Mouse (Mus musculus) brain, embryonic 18.5 days (tissue): ENCODE results near the gene Rai14.

Experiments used
- DNase-seq: peaks from one replicate; pipeline ENCODE4 v3.0.0-alpha.2; 2012; ENCODE audit warnings: low read depth, low spot score

Gene Rai14

DNA sequence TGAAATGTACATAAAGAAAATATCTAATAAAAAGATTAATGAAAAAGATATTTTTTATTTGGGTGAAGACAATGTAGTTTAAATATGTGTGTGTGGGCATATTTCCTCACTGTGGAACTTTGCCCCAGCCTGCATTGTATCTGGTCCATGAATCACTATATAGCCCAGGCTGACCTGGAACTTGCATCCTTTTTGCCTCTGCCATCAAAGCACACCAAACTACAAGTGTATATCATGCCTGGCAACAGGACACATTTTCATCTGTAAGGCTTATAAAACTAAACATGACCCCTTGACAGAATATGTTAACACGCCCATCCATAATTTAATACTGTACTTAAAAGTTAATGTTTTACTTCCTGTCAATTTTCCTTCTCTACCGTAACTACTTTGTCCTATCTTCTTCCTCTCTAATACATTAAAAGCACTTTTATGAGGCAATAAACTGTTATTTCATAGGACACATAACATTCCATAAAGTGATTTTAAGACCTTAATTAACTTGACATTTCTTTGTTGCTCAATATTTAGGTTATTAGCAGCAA is 61.4 kb downstream of the Rai14 start:
- no peak for DNase-seq

DNA sequence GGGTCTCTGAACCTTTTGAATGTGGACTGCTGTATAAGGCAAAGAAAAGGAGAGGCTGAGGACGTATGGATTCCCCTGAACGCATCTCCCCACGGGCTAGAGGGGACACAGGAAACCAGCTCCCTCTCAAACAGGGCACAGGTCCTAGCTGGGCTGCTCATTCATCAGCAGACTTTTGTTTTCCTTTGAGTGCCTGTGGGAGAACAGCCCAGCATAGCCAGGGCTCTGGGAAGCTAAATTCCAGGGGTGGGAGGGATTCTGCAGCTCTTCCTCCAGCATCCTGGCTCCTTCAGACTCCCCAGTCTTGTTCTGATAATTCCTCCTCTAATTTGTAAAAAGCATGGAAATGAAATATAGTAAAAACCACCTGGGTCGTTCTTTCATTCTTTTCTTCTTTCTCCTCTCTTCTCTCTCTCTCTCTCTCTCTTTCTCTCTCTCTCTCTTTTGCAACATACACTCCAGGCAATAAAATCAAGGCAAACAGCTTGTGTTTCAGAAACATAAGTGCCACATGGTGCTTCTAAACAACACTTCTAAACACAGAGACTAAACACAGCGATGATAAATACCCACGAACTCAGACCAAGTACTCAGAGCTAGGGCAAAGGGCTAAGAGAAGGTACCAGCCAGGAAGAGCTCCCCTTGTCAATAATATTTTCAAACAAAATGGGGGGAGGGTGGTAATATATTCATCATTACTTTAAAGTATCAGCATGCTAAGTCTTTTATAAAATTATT is 65.9 kb downstream of the Rai14 start:
- no peak for DNase-seq

DNA sequence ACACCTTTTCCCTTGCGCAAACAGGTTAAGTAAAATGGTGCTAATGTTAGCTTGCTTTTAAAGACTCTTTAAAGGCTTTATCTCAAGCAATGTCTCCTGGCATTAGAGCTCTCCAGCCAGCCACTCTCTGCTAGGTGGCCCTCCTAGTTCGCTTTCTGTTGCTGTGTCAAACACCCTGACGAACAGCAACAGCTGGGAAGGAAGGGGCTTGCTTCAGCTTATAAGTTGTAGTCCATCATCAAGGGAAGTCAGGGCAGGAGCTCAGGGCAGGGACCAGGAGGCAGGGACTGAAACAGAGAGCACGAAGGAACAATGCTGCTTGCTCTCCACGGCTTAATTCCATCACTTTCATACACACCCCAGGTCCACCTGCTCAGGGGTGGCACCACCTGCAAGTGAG is 68.1 kb downstream of the Rai14 start:
- no peak for DNase-seq

DNA sequence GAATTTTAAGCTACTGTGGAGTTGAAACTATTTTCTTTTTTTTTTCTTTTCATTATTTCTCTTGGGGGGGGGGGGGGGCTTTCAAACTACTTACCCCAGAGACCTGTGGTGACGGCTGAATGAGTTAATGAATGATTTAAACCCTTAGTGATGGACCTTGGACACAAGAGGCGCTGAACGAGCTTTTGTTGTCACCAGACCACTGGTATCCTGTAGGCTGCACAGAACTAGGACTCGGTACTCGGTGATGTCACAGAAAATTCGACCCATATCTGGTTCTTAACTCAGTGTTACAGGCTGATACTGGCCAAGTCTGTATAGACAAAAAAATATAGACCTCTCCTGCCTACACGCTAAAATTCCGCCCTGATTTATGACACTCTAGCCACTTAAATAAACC is 69.3 kb downstream of the Rai14 start:
- DNase-seq: no peak

DNA sequence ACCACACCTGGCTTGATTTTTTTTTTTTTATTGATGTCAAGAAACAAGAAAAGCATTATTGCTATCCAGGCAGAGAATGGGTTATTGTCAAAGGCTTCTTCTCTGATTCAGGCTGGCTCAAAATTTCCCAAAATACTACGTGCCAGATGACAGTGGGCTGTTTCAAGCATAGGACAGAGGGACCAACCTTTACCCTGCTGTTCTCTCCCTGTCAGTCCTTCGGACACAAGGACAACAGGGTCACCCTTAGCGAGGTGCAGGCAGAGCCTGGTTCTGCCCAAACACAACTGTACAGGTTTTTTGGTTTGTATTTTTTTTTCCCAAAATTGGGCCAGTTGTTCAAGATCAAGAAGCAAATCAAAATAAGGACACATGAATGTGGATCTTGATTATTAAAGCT is 70.6 kb downstream of the Rai14 start:
- no peak for DNase-seq

DNA sequence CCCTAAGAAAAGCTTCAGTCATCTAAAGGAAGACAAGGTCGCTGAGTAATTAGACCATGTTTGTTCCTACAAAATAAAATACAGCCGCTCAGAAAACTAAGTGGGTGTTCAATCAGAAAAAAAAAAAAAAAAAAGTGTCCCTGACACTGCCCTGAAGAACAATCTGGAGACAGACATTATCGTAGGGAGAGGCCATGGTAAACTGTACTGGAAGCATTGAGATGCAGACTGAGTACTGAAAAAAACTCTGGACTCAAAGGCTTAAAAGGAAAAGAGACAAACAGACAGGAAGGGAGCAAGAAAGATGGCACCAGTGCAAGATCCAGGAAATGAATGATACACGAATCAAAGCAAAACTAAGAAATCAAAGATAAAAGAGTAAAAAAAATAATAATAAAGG is 71.2 kb downstream of the Rai14 start:
- DNase-seq: no peak

DNA sequence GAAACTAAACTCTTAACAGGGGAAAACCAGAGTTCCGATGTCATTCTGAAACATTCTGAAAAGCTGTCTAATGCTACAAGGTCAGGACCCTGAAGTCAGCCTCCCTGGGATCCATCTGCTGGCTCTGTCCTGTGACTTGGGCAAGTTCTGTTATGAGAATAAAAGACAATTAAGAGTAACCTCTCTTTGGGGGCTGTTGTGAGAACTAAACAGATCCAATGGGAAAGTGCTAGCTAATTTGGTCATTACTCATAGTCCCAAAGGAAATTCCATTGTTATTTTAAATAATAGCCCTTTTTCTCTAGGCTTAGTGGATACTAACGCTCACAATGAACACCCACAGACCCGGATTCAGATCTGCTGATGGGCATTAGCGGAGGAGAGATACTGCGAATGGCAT is 72.0 kb downstream of the Rai14 start:
- DNase-seq: no peak

DNA sequence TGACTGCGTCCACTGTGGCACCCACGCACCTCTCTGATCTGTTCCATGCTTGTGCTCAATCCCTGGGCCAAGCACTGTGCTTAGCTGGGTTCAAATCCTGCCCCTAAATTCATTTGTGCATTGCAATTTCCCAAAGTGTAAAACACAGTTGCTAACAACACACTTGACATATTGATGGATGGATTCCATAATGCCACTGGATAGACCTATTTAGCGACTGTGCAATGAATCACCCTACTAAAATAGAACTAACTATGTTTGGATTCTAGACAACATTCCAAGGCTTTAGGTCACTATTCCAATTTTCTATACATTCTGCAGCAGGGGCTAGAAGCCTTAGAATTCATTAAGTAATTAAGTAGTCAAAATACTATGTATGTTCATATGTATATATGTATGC is 73.7 kb downstream of the Rai14 start:
- DNase-seq: no peak

DNA sequence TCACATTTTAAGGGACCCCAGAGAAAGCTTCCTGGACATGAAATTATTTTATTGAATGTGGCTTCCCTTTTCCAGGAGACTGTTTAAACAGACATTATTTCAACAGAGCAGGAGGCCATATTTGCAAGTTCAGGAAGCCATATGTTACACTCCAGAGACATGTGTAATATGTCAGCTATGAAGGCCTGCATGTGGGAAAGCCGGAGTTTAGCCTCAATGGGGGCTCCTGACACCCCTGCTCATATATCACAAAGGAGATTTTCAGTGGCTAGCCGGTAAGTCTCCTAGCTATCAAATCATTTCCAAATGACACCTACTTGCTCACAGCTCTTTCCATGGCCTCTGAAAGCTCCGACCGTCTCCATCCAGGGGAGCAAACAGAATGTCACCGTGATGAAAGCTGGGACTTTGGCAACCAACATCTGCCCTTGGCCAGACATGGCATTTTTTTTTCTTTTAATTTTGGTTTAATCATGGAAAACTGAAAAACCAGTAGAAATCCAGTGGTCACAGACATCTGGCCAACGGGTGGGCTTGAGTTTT is 77.1 kb downstream of the Rai14 start:
- DNase-seq: no peak

DNA sequence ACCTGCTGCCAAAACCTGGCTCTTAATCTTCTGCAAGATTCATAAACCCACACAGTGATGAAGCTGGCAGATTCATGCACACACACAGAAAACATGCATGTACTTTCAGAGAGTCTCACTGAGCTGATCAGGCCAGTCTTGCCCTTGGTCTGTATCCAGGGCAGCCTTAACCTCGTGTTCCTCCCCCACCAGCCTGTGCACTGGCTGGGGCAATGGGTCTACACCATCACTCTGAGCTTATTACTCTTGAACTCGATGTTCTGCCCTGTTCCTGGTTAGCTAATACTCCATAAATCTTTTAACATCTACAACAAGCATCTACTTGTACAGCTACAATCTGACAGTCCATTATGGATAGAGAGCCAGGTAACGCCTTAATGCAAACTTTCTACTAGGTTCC is 77.6 kb downstream of the Rai14 start:
- DNase-seq: no peak

DNA sequence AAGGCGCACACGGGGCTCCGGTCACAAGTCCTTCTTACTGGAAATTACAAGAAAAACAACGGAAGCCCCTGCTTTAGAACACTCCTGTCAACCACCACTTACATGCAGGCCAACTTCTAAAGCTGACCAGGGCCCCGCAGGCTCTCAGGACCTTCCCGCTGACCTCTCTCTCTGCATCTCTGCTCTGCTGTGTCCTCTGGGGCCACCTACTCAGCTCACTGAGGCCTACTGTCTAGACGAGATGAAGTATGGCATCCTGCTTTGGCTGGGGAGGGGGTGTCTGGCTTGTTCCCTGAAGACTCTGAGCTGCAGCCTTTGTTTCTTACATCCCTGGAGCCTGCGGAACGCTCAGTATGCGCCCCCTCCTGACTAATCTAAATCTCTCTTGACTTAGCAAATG is 79.3 kb downstream of the Rai14 start:
- DNase-seq: no peak

DNA sequence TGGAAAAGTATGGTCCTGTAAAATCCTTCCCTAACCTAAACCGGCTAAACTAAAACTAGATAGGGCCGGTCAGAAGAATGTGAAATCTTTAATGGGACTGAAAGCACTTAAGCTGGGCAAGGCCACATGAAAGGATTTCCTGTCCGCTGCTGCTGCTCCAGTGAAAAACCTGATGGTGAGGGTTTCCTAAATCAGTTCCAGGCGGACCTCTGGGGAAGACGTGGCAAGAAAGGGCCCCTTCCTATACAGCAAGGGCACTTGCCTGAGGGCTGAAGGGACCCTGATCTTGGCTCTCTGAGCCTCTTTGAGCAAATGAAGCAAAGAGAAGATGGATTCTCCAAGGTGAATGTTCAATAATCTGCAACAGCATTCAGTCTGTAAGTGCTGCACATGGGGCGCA is 80.2 kb downstream of the Rai14 start:
- DNase-seq: no peak

DNA sequence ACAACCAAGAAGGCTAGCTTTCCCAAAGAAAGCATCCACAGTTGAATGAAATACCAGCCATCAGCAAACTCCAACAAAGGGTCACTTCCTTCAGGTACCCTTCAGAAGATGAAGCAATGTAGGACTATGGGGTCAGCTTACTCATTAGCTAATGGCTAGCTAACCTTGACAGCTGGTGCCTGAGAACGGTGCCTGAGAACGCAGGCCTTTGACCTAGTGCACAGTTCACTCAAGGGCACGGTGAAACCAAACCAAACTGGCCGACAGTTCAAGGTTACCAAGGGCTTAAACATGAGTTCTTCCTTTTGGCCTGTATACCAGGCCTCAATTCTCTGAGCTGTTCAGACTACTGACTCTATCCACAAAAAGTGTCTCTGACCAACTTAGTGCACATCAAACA is 81.0 kb downstream of the Rai14 start:
- no peak for DNase-seq

DNA sequence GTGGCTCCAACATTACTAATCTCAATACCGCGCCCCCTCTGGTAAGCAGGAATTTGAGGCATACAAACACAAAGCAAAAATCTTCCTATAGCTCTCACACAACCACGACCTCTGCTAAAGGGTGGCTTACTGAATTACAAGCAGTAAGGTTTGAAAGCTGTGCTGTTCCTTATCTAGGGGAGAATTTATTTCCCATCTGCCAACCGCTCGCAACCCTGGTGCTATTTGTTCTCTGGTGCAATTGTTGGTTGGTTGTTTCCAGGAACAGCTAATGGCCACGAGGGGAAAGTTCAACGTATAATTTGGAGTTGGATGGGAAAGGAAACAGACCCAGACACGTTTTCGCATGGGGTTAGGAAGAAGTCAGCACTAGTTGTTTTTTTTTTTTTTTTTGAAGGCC is 81.8 kb downstream of the Rai14 start:
- DNase-seq: no peak

DNA sequence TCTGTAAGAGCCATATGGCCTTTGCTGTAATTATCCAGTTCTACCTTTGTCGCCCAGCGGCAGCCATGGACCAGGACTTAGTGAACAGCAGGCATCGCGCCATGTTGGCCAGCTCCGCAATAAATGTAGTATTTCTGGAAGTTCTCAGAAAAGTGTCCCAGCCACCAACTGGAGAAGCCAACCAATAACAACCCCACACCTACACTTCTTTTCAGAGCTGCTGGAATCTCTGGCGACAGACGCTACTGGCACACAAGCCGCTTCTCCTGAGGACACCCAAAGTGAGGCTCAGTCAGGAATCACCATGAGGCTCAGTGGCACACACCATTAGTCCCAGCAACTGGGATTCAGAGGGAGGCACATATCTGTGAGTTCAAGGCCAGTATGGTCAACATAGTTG is 82.4 kb downstream of the Rai14 start:
- no peak for DNase-seq

DNA sequence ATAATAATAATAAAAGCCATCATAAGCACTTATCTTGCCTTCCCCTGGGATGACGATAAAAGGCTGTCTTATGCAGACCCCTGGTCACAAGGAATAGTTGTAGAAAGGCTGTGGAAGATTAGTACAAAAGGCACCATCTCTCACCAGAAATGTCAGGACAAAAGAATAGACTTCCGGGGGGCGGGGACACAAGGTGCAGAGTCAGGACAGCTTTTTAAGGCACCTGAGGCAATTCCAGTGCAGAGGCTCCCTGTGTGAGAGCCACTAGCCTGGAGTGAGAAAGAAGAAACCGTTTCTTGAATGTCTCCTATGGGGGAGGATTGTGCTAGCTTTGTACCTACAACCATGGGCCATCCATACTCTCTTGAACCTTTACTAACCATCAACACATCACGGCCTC is 82.9 kb downstream of the Rai14 start:
- no peak for DNase-seq

DNA sequence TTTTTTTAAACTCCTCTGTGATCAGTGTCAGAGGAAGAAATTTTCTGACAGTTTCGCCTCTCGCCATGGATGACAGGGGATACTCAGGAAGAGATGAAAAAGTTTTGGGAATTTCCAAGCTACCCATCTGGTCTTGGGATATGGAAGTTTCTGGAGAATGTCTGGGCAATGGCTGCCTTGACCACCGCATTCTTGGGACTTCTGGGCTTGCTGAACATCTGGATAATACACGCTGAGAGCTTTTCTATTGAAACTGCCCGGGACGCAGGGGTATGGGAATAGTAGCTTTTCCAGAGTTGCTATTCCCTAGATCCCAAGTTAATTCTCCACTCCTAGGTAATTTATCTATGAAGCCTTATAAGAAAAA is 85.5 kb downstream of the Rai14 start:
- DNase-seq: no peak

DNA sequence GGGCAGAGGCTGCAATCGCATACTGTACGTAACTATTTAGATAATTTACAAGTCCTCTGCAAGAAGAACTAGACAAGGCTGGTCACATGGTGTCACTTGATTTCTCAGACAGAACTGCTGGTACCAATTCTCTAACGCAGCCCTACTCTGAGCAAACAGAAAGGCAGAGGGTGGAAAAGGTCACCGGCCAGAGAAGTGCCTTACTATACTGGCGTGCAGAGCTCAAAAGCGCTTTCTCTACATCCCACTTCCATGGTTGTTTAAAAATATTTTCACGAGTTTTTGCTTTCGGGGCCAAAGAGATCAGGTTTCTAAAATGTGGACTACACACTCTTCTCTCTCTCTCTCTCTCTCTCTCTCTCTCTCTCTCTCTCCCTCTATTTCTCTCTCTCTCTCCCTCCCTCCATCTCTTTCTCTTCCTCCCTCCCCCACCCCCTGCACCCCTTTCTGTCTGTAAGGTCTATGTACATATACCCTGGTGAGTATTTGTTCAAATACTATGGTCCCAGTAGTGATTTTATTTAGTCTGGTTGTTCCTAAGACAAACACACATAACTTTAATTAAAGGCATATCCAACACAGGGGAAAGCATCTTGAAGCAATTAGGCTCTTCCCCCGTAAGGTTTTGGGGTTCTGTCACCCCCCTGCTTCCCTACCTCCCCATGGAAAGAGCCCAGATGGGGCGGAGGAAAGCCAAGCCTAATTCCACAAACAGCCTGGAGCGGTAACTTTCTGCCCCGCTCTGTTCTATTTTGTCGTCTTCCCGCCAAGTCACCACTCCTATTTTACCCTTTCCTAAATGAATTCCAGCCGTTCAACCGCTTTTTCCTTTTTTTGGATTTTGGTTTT is 86.1 kb downstream of the Rai14 start:
- DNase-seq: no peak

DNA sequence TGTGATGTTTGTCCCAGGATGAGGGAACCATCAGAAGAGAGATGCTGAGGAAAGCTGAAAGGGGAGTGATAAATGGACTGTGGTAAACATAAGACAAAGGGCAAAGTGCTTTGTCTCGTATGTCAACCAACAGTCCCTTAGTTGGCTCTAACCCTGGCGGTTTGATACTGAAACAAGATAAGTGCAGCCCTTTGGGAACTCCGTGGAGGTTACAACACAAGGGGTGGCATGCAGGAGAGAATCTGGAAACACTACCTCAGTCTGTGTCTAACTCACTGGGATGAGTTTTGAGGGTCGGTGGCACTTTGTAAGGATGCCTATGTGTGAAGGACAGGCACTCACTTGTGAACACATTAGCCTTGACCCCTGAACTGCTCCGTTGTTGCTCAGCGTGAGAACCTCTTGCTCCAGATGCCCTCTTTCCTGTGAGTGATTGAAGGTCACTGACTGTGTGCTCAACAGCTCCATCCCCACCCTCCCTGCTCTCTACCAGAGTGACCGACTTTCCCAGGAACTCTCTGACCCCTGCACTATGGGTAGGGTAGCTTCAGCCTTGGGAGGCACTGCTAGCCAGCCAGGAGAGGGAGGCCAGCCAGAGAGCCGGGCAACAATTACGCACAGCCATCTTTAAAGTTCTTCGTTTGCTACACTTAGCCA is 90.7 kb downstream of the Rai14 start:
- DNase-seq: no peak

DNA sequence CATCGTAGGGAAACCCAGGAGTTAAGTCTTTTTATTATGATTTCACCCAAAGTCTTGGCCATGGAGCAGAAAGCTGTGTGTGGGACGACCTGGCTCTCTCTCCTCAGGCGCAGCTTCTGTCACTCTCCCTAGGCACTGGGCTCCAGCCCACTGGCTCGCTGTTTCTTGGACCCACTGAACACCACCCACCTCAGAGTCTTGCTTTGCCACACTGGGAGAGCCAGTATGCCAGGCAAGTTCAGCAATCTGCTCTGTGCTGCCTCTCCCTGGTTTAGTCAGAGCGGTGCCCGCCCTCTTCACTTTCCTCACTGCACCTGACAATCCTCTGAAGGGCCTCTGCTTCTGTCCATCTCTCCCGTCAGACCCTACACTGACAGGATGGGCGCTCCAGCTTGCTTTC is 93.2 kb downstream of the Rai14 start:
- DNase-seq: no peak

DNA sequence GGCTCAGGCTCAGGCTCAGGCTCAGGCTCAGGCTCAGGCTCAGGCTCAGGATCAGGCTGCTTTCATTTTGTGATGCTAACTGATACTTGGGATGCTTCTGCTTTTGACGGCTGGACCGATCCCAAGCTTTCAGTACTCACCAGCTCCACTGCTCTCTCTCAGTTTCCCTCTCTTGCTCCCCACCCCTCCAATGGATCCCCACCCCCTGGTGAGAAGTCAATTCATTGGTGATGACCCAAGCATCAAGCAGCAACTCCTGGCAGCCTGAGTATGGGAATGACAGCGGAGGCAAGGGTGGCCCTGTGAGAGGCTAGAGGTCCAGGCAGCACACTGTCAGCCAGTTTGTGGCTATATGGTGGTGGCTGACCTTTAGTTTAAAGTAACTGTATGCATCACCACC is 94.7 kb downstream of the Rai14 start:
- no peak for DNase-seq

DNA sequence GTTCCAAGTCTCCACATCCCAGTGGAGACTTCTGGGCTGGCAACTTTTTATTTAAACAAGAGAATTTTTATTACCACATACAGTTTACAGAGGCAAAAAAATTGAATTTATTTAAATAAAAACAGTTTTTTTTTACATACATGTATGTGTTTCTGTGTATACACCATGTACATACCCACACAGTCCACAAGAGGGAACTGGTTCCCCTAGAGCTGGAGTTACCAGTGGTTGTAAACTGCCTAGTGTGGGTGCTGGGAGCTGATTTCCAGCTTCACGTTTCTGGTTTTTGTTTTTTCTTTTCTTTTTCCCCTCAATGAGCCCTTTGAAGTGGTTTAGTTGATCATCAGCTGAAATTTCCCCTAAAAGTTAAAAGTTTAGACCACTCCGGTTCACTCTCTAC is 96.1 kb downstream of the Rai14 start:
- DNase-seq: no peak
